Mouse (Mus musculus): ENCODE measurements at regions not wholly inside any gene's neighbourhood (a gene's known extent, or its start where the extent isn't known, plus 50 kb on each side); places are given as distances from the start of the nearest gene placed in this dataset.

DNA sequence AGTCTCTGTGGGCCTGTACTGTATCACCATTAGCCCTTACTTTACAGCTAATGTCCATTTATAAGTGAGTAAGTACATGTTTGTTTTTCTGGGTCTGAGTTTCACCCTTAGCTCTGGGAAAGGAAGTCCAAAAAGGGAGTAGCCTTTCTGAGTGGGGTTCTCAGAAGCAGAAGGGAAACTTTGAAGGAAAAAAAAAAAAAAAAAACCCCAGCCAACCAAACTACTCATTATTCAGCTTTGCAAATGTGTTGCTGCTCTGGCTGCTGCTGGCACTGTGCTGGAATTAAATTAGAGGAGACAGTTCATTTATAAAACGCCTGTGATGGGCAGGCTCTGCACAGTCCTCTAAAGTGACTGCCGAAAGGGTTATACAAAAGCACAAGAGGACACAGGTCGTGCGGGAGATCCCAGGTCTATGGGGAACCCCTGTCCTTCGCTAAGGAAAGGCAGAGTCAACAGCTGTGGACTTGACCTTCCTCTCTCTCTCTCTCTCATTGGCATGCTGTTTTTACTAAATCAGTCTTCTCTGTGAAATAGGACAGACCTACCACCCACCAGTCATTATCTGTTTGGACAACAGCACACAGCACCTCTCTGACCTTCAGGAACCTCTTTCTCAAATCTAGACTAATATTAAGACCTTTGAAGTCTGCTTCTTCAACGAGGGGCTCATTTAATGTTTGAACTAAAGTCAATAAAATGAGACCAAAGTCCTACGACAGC lies 165.4 kb downstream of the Cd47 start:
- peak; percentile 14 to 17 for DNase-seq

DNA sequence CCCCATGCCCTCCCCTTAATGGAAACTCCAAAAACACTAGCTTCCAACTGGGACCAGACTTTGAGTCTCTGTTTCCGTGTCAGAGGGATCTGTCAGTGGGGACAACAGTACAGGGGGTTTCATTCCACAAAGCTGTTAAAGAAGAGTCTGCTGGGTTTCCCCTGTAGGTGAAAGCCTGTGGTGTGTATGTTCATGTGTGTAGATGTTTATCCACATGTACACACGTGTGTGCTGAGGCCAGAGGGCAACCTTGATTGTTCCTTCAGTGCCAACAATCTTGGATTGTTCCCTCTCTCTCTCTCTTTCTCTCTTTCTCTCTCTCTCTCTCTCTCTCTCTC lies 165.9 kb downstream of the Cd47 start:
- no peak for DNase-seq

DNA sequence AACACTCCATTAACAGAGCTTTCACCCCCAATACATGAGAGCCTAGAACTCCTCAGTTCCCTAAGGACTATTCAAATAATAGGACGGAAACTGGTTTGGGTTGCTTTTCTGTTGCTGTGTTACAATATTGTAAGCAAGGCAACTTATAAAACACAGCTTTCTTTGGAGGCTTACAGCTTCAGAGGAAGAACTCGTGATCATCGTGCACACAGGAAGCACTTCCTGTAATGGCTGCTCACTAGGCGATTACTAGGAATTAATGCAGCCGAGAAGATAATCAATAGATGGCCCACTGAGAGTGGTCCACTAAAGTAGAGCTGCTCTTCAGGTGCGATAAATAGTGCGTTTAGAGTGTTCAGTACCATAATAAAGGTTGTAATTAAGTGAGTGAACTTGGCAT lies 166.8 kb downstream of the Cd47 start:
- DNase-seq, result no peak

DNA sequence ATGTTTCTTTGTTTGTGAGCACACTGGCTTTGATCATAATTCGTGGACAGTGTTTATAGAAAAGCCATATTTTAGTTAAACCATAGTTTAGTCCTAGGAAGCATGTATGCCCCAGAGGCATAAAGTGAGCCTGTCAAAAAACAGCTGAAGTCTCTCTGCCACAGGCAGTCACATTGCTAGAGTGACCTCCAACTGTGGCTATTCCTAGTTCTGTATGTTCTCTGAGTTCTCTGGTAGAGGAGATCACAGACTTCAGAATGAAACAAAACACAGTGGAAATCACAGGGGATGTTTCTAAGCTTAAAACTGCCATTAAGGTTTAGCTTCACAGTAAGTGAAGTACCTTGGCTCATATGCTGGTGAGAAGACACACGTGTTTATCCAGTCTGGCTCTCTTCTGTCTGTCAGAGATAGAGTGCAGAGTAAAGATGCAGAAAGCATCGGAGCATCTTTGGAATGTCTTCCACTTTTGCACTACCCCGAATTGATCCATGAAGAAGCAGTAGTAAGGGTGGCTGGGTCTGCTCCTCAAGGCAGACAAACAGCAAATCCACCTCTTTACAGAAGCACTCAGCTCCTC lies 168.0 kb downstream of the Cd47 start:
- DNase-seq, result no peak

DNA sequence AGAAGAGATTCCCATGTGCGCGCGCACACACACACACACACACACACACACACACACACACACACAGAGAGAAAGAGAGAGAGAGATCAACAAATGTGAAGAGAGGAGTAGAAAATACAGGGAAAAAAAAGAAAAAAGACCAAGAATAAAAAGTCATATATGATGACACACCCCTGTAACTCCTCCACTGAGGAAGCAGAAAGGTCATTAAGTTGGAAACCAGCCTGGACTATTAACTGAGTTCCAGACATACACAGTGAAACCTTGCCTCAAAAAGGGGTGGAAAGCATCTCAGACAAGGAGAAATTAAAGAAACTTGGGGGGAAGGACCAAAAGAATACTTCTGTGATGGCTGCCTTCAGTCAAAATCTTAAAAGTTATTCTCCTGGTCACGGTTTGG lies 168.7 kb downstream of the Cd47 start:
- no peak for DNase-seq

DNA sequence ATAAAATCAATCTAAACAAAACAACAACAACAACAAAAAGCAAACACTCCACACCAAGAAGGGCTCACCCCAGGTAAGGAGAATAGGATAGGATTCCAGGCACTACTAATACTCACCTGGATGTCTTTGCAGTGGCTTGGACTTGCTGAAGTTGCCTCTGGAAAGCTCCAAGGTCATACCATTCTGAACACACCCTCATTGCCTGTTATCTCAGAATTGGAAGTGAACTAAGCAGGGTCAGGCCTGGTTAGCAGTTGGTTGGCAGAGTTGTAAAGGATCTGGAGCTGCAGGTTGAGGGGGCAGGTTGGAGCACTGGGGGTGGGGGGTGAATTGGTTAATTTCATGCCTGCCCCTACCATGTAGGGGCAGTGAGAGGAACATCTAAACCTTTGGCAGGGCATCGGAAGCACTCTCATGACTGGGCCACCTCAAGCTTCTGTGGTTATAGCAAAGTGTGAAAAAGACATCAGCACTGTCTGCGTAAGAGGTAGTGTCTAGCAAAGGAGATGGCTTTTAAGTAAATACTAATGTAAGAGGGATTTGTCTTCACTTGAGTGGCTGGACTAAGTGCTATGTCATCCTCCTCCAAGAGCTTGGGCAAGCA lies 169.5 kb downstream of the Cd47 start:
- DNase-seq, result no peak

DNA sequence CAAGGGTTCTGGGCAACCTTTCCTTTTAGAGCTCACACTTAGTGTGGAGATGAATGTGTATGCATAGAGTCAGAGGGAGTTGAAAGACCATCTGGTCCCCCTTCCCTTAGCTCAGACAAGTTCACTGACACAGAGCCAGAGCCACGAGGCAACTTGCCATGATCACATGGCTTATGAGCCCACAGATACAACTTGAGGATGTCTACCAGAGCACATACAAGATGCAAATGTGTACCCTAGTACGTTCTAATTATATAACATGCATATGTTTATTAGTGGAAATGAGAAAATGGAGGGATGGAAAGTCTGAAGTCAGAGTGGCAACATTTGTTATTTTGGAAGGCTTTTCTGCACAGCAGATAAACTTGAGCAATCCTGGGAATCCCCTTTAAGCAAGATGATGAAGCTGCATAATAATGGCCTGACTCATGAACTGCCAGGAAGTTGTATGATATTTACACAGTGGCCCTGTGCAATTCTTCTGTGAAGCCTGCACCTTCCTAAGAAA lies 170.0 kb downstream of the Cd47 start:
- no peak for DNase-seq

DNA sequence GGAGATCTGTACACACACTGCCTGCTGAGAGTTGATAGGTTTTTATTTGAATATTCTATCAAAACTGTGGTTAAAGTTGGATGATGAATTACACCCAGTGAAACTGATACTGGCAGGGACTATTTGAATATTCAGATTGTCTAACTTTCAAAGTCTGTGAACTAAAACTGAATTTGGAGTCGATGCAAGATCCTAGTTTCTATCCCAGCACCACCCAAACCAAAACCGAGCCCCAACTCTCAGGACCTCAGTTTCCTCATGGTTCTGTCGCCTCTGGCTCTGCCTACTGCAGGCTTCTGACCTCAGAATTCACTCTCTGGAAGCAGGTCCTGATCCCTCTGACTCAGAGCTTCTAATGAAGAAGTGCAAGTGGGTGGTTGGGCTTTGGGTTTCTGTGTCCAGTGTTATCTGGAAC lies 170.8 kb downstream of the Cd47 start:
- DNase-seq, result no peak

DNA sequence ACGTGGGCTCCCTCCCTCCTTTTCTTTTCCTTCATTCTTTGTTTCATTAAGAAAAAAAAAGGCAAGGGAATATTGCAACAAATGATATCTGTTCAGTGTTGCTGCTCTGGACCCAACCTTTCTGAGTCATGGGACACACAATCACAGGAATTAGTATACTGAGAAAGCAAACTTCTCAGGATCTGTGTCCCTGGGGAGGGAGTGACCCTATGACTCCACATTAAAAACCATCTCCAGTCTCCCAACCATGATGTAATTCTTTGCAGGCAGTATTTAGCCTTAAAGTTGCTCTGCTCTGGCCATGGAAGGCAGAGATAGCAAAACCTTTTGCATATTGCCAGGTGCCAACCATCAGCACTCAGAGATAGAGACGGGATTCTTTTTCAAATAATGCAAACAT lies 176.9 kb downstream of the Cd47 start:
- DNase-seq, result no peak

DNA sequence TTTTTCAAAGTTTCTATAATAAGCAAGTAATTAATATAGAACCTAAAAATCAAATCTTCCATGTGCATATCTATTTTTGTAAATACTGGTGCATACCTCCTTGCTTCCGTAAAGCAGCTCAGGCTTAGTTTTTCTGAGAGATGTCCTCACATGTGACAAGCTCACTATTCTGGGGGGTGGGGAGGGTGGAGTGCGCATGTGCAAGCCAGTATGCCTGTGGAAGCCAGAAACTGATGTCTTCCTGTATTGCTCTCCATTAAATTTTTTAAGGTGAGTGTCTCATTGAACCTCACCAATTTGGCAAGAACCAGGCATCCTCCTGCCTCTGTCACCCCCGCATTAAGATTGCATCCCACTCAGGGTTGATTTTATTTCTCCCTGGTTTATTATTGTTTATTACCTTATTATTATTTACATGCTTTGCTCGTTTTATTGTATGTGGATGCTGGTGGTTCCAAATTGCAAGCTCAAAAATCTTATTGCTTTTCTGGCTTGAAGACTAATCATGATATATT lies 179.2 kb downstream of the Cd47 start:
- DNase-seq, result no peak

DNA sequence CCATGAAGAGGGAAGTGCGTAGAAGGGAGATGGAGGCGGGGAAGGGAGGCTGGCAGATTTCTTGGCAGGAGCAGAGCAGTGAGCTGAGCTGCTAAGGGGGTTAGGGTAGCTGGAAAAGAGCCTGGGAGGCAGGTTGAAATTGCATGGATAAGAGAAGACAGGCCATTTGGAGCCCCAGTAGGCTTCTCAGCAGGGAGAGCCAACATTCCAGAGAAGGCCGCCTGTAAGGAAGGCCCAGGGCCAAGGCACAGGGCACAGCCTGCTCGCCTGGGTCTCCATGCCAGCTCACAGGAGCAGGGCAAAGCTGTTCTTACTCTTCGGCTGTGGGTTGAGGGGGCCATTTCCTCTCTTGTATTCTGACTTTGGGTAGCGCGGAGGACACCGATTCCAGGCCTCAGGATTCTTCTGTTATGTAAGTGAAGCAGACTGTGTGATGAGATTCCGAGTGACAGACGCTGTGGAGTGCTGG lies 179.9 kb downstream of the Cd47 start:
- DNase-seq, result no peak

DNA sequence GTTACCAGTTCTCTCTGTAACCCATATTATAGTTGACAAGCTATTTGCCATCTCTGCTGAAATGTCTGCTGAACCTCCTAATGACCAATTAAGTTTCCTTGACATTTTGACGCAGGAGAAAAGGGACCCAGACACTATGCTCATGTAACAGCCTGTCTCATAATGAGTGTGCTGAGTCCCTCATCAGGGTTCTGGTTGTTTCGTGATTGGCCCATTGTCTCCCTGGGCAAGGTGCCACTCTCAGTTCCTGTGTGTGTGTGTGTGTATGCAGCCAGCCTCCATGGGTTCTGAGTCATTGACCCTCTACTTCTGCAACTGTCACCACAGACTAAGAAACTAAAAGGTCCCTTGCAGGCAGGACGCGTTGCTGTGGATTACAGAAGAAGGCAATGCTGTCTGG lies 181.8 kb downstream of the Cd47 start:
- DNase-seq, result peak in 1 of 2 experiments; percentile 19

DNA sequence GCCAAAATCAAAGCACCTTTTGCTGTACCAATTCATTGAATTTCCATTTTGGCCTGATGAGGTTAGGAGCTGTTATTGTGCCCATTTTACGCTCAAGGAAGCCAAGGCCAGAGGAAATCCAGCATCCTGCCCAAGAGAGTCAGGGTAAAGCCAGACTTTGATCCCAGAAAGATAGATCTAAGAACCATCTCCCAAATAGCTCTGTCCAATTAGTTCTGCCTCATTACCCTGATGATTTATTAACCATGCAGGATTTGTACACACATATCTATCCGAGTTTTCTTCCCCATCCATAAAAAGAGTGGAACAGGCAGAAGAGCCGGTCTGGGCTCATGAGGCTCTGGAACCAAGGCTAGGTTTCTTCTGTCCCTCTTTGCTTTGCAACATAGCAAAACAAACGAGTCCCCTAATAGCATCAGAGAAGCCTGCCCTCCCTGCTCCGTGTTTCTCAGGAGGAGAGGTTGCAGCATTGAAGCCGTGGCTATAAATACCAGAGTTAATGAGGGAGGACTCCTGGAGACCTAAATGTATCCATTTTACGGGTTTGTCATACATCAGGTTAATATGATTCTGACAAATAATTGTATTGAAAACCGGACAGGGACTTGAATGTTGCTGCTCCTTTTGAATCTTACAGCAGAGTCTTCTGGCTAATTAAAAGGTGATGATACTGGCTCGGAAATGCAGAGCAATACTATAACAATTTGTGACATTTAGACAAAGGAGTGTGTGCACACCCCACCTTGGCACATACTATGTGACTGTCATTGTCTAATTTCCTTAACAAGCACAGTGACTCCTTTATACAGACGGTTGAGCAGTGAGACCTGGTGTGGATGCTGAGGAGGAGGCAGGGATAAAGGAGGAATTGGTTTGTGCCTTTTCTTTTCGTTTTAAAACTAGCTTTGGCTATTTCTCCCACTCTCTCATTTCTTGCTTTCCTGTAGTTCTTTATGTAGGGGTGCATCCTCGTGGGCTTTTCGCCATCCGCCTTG lies 185.0 kb downstream of the Cd47 start:
- peak in 1 of 2 experiments; percentile 21 for DNase-seq

DNA sequence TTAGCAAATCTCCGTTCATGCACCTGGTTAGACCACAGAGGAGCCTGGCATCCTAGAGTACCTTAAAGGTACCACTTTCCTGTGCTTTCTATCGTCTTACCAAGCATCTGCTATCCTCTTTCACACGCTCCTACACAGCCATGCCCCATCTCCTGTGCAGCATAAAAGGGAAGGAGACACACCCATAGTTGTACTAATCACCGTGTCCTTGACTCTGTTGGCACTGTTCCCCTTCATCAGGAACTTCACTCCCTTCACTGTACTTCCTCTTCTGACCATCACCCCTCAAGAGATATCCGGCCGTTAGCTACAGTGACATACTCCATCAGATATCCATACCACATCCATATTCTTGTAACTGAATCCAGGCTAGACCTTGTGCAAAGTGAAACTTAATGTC lies 186.6 kb downstream of the Cd47 start:
- no peak for DNase-seq

DNA sequence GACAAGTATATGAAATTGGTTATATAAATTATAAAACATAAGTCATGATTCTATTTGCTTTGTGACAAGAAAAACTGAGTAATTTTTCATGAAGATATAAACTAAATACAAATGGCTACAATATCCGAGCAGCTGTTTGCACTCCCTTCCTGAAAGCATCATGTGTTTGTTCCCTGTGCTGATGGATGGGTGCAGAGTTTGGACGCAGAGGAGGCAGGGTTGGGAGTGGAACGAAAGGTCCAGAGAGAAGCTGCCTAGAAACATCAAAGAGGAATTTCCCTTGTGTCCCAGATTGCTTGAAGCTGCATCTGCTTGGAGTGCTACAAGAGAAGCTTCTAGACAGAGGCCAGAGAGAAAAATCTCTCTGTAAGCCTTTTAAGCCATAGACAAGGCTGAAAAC lies 195.5 kb downstream of the Cd47 start:
- no peak for DNase-seq

DNA sequence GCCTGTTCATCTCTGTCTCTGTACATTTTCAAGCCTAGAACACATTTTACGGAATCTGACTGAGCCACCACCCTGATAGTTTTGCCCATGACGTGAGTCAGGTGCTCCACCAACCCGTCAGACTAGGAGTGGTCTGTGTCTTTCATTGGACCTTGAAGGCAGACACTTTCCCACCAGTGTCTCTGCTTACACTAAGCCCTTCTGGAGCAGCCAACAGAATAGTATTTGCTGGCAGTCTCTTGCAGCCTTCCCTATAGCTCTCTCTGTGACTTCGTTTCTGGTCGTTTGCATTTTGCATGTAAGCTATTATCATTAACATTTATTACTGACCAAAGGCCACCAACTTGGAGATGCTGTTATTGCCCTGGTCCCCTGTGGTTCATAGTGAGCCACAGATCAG lies 196.3 kb downstream of the Cd47 start:
- no peak for DNase-seq

DNA sequence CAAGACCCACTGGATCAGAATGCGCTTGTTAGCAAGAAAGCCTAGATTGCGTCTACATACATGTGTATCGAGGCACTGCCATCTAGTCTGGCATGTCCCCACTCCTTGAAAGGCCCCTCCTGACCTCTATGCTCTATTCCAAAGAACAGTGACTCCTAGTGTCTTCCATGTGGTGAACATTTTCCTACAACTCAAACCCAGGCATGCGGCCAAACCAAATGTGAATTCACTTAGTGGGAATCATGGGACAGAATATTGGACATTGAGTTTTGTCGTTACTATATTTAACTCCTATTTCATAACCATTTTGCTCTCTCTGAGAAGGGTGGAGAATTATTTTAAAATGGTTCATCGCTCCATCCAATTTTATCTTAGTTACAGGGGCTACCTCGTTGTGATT lies 196.7 kb downstream of the Cd47 start:
- no peak for DNase-seq

DNA sequence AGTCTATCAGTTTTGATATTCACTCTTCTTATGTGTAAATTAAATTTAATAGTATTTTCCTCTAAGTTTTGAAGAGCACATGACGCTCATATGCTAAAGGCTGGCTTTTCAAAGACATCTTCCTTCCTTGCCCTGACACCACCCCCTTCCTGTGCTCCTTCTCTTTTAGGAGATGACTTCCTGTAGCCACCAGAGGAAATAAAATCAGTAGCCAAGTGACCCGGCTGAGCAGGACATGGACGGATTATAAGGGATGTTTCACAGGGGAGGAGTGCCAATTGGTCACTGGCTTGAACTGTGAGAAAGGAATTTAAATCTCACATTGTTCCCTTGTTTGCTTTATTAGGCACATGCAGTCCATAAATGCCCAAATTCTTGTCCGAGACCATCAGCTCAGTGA lies 200.5 kb downstream of the Cd47 start:
- peak in 1 of 2 experiments; percentile 15 for DNase-seq

DNA sequence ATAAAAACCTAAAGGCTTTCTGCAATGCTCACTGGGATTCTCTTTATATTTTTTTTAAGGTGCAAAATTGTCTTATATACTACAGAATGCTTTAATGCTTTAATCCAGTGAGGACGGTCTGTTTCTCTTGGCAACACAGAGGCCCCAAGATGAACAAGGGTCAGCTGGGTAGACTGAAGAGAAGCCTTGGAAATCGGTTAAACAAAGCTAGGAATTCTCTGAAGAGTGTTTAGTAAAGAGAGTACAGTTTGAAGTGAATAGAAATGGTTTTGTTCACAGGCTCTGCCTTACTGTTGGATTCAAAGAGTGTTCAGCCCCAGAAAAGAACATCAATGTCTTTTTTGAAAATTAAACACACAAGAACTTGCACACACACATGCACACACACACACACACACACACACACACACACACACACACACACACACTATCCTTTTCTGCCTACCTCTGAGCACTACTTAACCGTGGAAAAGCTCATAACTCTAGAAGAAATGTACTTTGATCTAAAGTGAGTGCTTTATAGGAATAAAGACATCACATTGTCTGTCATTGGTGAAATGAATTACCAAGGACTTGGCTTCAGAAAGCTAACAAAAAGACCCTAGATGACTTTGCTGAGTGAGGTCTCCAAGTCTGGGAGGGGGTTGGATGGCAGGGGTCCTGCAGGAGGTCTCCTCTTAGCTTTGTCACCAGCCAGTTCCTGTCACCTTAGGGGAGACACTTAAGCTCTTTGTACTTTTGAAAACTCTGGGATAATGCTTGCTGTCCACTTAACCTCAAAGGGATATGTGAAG lies 201.5 kb downstream of the Cd47 start:
- no peak for DNase-seq

DNA sequence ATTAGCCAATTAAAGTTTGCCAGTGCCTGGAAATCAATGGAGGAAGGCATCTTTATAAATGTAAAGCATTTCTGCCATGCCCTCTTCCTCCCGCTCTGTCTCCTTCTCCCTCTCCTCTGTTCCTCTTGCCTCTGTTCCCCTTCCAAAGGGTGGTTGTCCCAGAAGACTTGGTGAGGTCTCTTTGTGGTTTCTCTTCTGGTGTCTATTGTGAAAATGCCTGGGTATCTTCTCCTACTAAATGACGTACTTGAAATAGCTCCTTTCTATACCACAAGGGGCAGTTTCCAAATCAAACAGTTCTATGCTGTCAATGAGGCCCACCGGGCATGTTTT lies 202.1 kb downstream of the Cd47 start:
- no peak for DNase-seq

DNA sequence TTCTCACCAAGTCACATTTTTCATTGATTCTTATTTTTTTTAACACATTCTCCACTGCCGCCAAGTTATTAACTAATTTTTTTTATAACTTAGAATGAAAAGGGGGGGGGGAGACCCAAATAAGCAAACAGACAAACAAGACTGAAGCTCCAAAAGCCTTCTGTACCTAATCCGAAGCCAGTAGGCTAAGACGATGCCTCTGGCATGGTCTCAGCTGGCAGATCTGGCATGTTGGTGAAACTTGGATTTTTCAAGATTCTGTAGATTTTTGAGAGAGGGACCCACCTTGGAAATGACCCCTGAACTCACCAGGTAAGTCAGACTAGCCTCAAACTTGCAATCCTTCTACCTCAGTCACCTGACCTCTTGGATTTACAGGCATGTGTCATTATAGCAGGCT lies 208.7 kb downstream of the Cd47 start:
- DNase-seq, result no peak

DNA sequence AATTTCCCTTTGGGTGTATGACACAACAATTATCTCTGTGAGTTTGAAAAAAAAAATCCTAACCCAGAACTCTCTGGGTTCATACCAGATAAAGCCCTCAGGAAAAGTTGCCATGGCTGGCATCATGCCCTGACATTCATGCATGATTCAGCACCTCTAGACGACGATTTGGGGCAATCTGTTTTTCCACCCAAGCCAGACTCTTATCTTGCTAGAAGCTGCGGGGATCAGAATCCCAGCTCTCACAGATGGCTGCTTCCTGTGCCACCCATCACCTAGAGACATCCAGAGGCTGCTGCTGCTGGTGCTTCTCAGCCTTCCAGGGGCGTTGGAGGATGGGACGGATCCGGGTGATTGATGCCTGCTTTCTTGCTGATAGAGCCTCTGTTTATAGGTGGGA lies 209.2 kb downstream of the Cd47 start:
- DNase-seq, result peak in 1 of 2 experiments; percentile 57

Measured in kidney, postnatal 36 days (tissue).